Mouse (Mus musculus) C2C12 (cell line): ENCODE measurements around the gene Jak1. TPM values are rescaled to one million over a fixed set of nuclear protein-coding genes. Genes with fewer than 3 reads are reported as not detected.

Experiments used
- H3K27me3 ChIP-seq: one replicate; pipeline ENCODE4 v1.6.1; 2011; ENCODE audit not compliant: control insufficient read depth, insufficient read depth, insufficient read length
- H3K36me3 ChIP-seq: one replicate; pipeline ENCODE4 v1.6.1; 2011; ENCODE audit not compliant: control insufficient read depth, insufficient read depth
- H3K4me3 ChIP-seq: one replicate; pipeline ENCODE4 v1.5.1; 2011; ENCODE audit warnings: mild to moderate bottlenecking, control low read depth; ENCODE audit not compliant: poor library complexity, insufficient read depth, severe bottlenecking
- H3K79me2 ChIP-seq: one replicate; pipeline ENCODE4 v1.6.1; 2011; ENCODE audit not compliant: control insufficient read depth, insufficient read depth
- H3K79me3 ChIP-seq: one replicate; pipeline ENCODE4 v1.6.1; 2011; ENCODE audit warnings: low read depth, control low read depth
- H3ac ChIP-seq: one replicate; pipeline ENCODE3; 2011; ENCODE audit warnings: low read depth; ENCODE audit not compliant: control insufficient read depth, insufficient read length
- CEBPB ChIP-seq: IDR thresholded peaks from one replicate; pipeline ENCODE4 v1.6.1; 2011; ENCODE audit warnings: low read depth, mild to moderate bottlenecking, control low read depth, moderate library complexity
- CTCF ChIP-seq: IDR thresholded peaks from one replicate; pipeline ENCODE4 v1.5.1; 2011; ENCODE audit not compliant: control insufficient read depth, insufficient read depth, insufficient read length
- FOSL1 ChIP-seq: IDR thresholded peaks from one replicate; pipeline ENCODE4 v1.8.0; 2011; ENCODE audit warnings: mild to moderate bottlenecking, low read length; ENCODE audit not compliant: poor library complexity, insufficient read depth, severe bottlenecking
- MAX ChIP-seq: IDR thresholded peaks from one replicate; pipeline ENCODE4 v1.6.1; 2011; ENCODE audit warnings: mild to moderate bottlenecking, control low read depth
- MYOD1 ChIP-seq: IDR thresholded peaks from one replicate; pipeline ENCODE4 v1.6.1; 2011; ENCODE audit warnings: low read depth; ENCODE audit not compliant: control insufficient read depth, insufficient read length
- MYOG ChIP-seq: IDR thresholded peaks from one replicate; pipeline ENCODE4 v1.6.1; 2011; ENCODE audit not compliant: control insufficient read depth, insufficient read length; ENCODE audit errors: extremely low read depth
- USF1 ChIP-seq: IDR thresholded peaks from one replicate; pipeline ENCODE4 v1.6.1; 2011; ENCODE audit warnings: low read depth, mild to moderate bottlenecking, control low read depth, moderate library complexity
- polyA plus RNA-seq: library from polyadenylated mRNA; unstranded; fragments of >200 nt; fragmentation: generic; extraction: Trizol; gene quantifications from one replicate; pipeline ENCODE4 v1.2.1, GENCODE M21; 2012; ENCODE audit warnings: missing spikeins

Jak1 gene
- polyA plus RNA-seq, 1 experiment = 26.1 TPM

DNA sequence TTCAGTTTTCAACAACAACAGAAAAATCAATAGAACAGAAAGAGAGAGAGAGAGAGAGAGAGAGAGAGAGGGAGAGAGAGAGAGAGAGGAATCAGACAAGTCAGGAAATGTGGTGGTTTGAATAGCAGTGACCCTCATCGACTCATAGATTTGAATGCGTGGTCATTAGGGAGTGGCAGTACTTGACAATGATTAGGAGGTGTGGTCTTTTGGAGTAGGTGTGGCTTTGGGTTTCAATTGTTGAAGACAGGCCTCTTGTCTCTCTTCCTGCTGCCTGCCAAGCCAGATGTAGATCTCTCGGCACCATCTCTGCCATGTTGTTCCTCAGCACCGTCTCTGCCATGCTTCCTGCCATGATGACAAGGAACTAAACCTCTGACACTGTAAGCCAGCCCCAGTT lies 121.2 kb downstream of the Jak1 start:
- Histone ChIP-seq H3K36me3 (no peaks in the 10 kb centered on the region), H3K79me3 (no peaks in the 10 kb centered on the region), H3K4me3 (no peak overlapping the region), H3K27me3 (no peaks in the 10 kb centered on the region), H3ac (no peak overlapping the region), H3K79me2 (no peaks in the 10 kb centered on the region)
- TF ChIP-seq MYOD1 (no peak), USF1 (no peak), CEBPB (no peak), CTCF (no peak), MAX (no peak), FOSL1 (no peak), MYOG (no peak)

DNA sequence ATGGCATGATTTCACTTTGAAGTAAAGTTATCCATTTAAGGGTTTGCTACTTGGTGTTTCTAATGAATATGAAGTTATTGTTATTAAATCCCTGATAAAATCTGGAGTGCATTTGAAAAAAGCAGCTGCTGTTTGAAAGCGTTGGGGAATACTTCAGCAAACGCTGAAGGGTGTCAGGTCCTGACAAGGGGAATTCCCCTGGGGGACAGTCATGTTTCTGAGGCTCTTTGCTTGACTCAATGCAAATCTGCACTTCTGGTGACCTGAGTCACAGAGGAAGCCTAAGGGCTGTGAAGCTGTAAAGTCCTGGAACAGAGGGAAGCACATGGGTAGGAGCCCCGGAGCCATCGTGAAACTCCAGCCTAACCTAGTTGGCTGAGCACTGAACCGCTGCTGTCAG lies 123.3 kb downstream of the Jak1 start:
- Histone ChIP-seq H3K27me3 (no peaks in the 10 kb centered on the region), H3K4me3 (no peak overlapping the region), H3ac (no peak overlapping the region), H3K79me2 (no peaks in the 10 kb centered on the region), H3K36me3 (no peaks in the 10 kb centered on the region), H3K79me3 (no peaks in the 10 kb centered on the region)
- TF ChIP-seq CTCF = no peak
- TF ChIP-seq FOSL1 = no peak
- TF ChIP-seq MYOD1 = no peak
- no peak for TF ChIP-seq MAX
- TF ChIP-seq CEBPB = no peak
- no peak for TF ChIP-seq MYOG
- TF ChIP-seq USF1 = no peak

DNA sequence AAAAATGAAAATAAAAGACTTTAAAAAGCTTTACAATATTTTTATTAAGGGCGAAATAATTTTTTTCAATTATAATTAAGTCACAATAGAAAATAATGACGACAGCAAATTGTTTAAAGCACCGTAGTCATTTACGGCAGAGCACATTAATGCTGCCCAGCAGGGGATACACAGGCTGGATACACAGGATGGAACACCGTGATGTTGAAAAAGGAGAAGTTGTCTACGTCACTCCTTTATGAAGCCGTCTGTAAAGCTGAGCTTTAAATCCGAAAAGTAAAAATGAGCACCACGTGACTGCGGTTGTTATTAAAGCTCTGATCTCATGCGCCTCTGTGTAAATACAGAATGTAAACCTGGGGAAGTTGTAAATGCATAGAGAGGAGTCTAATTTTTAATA lies 127.1 kb downstream of the Jak1 start:
- H3K79me2 ChIP-seq = no peaks in the 10 kb centered on the region
- no peaks in the 10 kb centered on the region for H3K79me3 ChIP-seq
- no peaks in the 10 kb centered on the region for H3K36me3 ChIP-seq
- H3K4me3 ChIP-seq = no peak overlapping the region
- no peaks in the 10 kb centered on the region for H3K27me3 ChIP-seq
- H3ac ChIP-seq = no peak overlapping the region
- TF ChIP-seq CEBPB = no peak
- TF ChIP-seq CTCF = no peak
- TF ChIP-seq MYOD1 = no peak
- no peak for TF ChIP-seq FOSL1
- no peak for TF ChIP-seq MAX
- no peak for TF ChIP-seq MYOG
- TF ChIP-seq USF1 = no peak

DNA sequence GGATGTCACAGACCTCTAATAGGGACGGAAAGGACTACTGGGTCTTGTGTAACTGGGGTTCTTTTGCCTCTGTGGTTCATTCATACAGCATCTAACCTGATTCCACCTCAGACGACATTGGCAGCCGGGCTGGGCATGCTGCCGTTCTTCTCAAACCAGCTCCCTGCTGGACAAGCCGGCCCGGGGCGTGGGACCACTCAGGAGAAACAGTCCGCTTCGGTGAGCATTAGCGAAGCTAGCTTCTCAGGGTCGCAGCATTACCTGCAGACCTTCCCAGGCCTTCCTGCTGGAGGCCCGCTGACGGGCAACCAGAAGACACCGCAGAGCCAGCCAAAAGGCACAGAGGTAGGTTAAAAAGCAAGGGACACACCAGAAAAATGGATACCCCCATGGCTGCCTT lies 129.2 kb downstream of the Jak1 start:
- no peaks in the 10 kb centered on the region for H3K27me3 ChIP-seq
- H3K36me3 ChIP-seq = no peaks in the 10 kb centered on the region
- TF ChIP-seq MAX = no peak
- TF ChIP-seq USF1 = no peak
- no peak for TF ChIP-seq MYOG
- TF ChIP-seq CEBPB = no peak
- no peak for TF ChIP-seq CTCF
- no peak for TF ChIP-seq MYOD1
- no peak for TF ChIP-seq FOSL1
- no peak overlapping the region for H3K4me3 ChIP-seq
- no peaks in the 10 kb centered on the region for H3K79me3 ChIP-seq
- H3K79me2 ChIP-seq = no peaks in the 10 kb centered on the region
- H3ac ChIP-seq = no peak overlapping the region

DNA sequence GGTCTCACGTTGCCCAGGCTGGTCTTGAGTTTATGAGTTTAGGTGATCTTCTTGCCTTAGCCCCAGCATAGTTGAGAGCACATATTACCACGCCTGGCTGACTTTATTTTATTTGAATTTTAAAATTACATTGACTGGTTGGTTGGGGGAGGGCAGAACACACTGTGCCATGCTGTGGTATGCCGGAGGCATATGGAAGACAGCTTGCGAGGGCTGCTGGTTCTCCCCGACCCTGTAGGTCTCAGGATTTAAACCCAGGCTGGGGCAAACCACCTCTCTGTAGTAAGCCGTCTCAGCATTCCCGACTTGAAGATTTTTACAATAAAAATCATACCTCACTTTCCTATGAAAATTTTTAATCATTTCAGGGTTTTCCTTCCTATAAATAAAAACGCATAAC lies 130.1 kb downstream of the Jak1 start:
- TF ChIP-seq MYOG (no peak), MAX (no peak), MYOD1 (no peak), USF1 (no peak), FOSL1 (no peak), CEBPB (no peak), CTCF (no peak)
- no peaks in the 10 kb centered on the region for H3K79me2 ChIP-seq
- H3K36me3 ChIP-seq = no peaks in the 10 kb centered on the region
- no peaks in the 10 kb centered on the region for H3K27me3 ChIP-seq
- H3ac ChIP-seq = no peak overlapping the region
- H3K79me3 ChIP-seq = no peaks in the 10 kb centered on the region
- no peak overlapping the region for H3K4me3 ChIP-seq

DNA sequence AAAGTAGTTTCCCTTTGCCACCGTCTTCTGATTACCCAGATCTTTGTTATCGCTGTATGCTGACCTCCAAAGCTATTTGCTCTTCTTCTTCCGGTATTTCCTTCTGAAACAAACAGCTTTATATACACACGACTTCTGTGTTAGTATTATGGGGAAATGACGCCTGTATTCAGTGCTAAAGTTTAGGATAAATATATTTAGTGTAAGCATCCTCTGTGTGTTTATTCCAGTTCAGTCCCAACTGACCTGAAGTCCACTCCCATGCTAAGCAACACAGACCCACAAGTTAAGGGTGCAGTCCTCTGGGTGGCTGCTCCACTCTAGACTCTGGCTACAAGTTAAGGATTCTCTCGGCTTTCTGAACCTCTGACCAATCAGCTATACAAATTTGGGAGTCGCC lies 144.1 kb downstream of the Jak1 start:
- H3K4me3 ChIP-seq = no peak overlapping the region
- no peak overlapping the region for H3ac ChIP-seq
- H3K79me2 ChIP-seq = no peaks in the 10 kb centered on the region
- H3K79me3 ChIP-seq = no peaks in the 10 kb centered on the region
- H3K27me3 ChIP-seq = no peaks in the 10 kb centered on the region
- H3K36me3 ChIP-seq = no peaks in the 10 kb centered on the region
- TF ChIP-seq MYOD1 (no peak), MAX (no peak), CEBPB (no peak), CTCF (no peak), USF1 (no peak), FOSL1 (no peak), MYOG (no peak)
